Mouse (Mus musculus): Measurements from ENCODE around the gene Fam57b. TPM values are rescaled to one million over a fixed set of nuclear protein-coding genes. Genes with fewer than 3 reads are reported as not detected.

Gene Fam57b
- polyA plus RNA-seq, 1 experiment: 2.9 TPM

DNA sequence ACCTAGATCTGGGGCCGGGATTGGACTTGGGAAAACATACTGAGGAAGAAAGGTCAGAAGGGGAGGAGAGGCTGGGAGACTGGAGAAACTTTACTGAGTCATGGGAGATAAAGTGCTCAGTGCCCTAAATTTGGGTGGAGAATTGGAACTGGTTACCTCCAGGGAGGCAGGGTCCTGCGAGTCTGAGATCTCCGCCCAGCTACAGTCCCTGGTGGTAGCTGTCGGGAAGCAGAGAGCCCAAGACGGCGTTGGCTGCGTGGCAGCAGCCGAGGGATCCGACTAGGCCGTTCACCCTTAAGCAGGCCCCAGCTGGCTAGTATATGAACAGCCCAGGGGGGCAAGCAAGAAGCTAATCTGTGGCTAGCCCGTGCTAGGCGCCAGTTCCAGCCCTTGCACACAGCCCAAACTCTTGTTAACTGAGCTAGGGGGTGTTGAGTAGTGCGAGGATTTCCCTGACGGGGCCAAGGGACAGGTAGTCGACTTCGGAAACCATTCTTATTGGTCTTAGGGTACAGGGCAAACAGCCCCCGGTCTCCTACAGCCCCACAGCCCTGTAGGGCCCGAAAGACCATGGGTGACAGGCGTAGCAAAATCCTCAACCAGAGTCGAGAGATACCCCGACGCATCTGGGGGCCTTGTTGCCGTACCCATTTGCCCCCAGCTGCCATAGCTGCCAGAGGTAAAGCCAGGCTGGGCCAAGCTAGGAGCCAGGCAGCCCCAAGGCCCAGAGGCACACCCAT lies 72.5 kb downstream of the Fam57b start:
- no peak for DNase-seq (ENCODE audit: low spot score)

DNA sequence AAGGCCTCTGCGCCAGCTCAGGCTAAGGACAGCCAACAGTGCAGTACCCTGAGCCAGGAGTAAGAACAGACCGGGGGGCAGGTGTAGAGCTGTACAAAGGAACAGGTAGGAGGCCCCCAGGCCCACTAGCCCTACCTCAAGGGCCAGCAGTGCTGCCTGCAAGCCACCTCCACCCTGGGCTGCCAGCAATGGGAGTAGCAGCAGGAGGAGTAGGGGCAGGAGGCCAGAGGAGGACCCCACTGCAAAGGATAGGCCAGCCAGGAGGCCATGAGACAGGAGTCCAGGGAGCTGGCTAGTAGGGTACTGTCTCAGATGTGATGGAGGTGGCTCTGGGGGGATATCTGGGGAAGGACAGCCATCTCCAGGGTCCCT lies 73.0 kb downstream of the Fam57b start:
- no peak for DNase-seq (ENCODE audit: low spot score)

DNA sequence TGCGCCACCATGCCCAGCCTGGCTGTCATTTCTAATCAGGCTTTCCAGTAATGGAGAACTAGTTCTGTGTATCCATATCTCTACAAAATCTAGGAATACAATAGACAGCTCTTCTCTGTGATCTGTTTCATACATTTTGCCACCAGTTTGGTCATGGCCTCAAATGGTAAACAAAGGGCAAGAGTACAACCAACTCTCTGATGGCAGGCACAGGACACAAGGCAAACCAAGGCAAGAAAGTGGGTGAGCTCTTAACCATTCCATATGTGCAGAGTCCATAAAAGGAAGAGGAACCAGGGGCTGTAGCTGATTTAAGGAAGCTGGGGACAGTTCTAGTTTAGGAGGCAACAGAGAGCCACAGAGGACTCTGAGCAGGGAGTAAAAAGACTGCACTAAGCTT lies 79.8 kb downstream of the Fam57b start:
- DNase-seq (ENCODE audit: low spot score): no peak

Other genes starting within 250 kb of the Fam57b start
- gene Eif3c, start 231.3 kb upstream of the Fam57b start, polyA plus RNA-seq (2012; rRNA removed): 85.5 and 109 TPM in 2 replicates
- 2.1 and 3.0 TPM in 2 replicates for gene Apobr, start 212.7 kb upstream of the Fam57b start, polyA plus RNA-seq (2012; rRNA removed)
- 48.1 and 53.3 TPM in 2 replicates for gene Cln3, start 211.9 kb upstream of the Fam57b start, polyA plus RNA-seq (2012; rRNA removed)
- 0.18 and 0.22 TPM in 2 replicates for gene Il27, start 202.7 kb upstream of the Fam57b start, polyA plus RNA-seq (2012; rRNA removed)
- gene Nupr1, start 166.8 kb upstream of the Fam57b start, polyA plus RNA-seq (2012; rRNA removed): 67.1 and 82.3 TPM in 2 replicates
- gene Sgf29, start 148.4 kb upstream of the Fam57b start, polyA plus RNA-seq (2012; rRNA removed): 24.5 and 27.7 TPM in 2 replicates
- gene Sult1a1, start 121.2 kb upstream of the Fam57b start, polyA plus RNA-seq (2012; rRNA removed): 28.5 and 29.2 TPM in 2 replicates
- gene Bola2, start 102.3 kb upstream of the Fam57b start, polyA plus RNA-seq (2012; rRNA removed): 32.6 and 37.6 TPM in 2 replicates
- gene Slx1b, start 101.9 kb upstream of the Fam57b start, polyA plus RNA-seq (2012; rRNA removed): 19.3 and 22.5 TPM in 2 replicates
- 34.8 and 39.4 TPM in 2 replicates for gene Coro1a, start 89.9 kb upstream of the Fam57b start, polyA plus RNA-seq (2012; rRNA removed)
- 214 TPM in 2 replicates for gene Mapk3, start 38.1 kb upstream of the Fam57b start, polyA plus RNA-seq (2012; rRNA removed)
- gene Gdpd3, start 31.3 kb upstream of the Fam57b start, polyA plus RNA-seq (2012; rRNA removed): 15.7 and 28.5 TPM in 2 replicates
- 188 and 213 TPM in 2 replicates for gene Ypel3, start 20.7 kb upstream of the Fam57b start, polyA plus RNA-seq (2012; rRNA removed)
- gene Tbx6, start 16.2 kb upstream of the Fam57b start, polyA plus RNA-seq (2012; rRNA removed): 1.3 and 1.4 TPM in 2 replicates
- gene Ppp4c, start 5.2 kb upstream of the Fam57b start, polyA plus RNA-seq (2012; rRNA removed): 106 and 121 TPM in 2 replicates
- not detected in 2 replicates for gene 4930451I11Rik, start 34.0 kb downstream of the Fam57b start, polyA plus RNA-seq (2012; rRNA removed)
- gene Doc2a, start 49.7 kb downstream of the Fam57b start, polyA plus RNA-seq (2012; rRNA removed): not detected in 2 replicates
- gene Hirip3, start 64.3 kb downstream of the Fam57b start, polyA plus RNA-seq (2012; rRNA removed): 18.0 and 21.0 TPM in 2 replicates
- gene Ino80e, start 64.7 kb downstream of the Fam57b start, polyA plus RNA-seq (2012; rRNA removed): 42.3 and 46.0 TPM in 2 replicates
- gene Taok2, start 87.0 kb downstream of the Fam57b start, polyA plus RNA-seq (2012; rRNA removed): 55.8 and 65.4 TPM in 2 replicates
- gene Tmem219, start 125.2 kb downstream of the Fam57b start, polyA plus RNA-seq (2012; rRNA removed): 41.3 and 46.0 TPM in 2 replicates
- 16.3 and 16.4 TPM in 2 replicates for gene Kctd13, start 131.2 kb downstream of the Fam57b start, polyA plus RNA-seq (2012; rRNA removed)
- not detected in 2 replicates for gene Asphd1, start 151.9 kb downstream of the Fam57b start, polyA plus RNA-seq (2012; rRNA removed)
- gene Sez6l2, start 152.9 kb downstream of the Fam57b start, polyA plus RNA-seq (2012; rRNA removed): 0.65 and 0.72 TPM in 2 replicates
- gene Cdipt, start 178.2 kb downstream of the Fam57b start, polyA plus RNA-seq (2012; rRNA removed): 118 and 119 TPM in 2 replicates
- 2.2 and 2.7 TPM in 2 replicates for gene Cdiptos, start 178.4 kb downstream of the Fam57b start, polyA plus RNA-seq (2012; rRNA removed)
- gene Mvp, start 217.0 kb downstream of the Fam57b start, polyA plus RNA-seq (2012; rRNA removed): 46.2 and 52.7 TPM in 2 replicates
- gene Pagr1b, start 218.8 kb downstream of the Fam57b start, polyA plus RNA-seq (2012; rRNA removed): 2.8 and 3.2 TPM in 2 replicates
- 16.4 and 18.2 TPM in 2 replicates for gene Pagr1a, start 219.7 kb downstream of the Fam57b start, polyA plus RNA-seq (2012; rRNA removed)
- gene Gm42742, start 223.4 kb downstream of the Fam57b start, polyA plus RNA-seq (2012; rRNA removed): 66.3 and 76.5 TPM in 2 replicates
- gene Prrt2, start 223.5 kb downstream of the Fam57b start, polyA plus RNA-seq (2012; rRNA removed): 9.7 and 10.2 TPM in 2 replicates
- gene Maz, start 229.4 kb downstream of the Fam57b start, polyA plus RNA-seq (2012; rRNA removed): 72.0 and 72.5 TPM in 2 replicates
- 2.3 and 2.7 TPM in 2 replicates for gene Kif22, start 244.8 kb downstream of the Fam57b start, polyA plus RNA-seq (2012; rRNA removed)